Mouse (Mus musculus) thymus, adult 2 months (tissue): ENCODE data around the gene Rfwd3. TPM values are rescaled to one million over a fixed set of nuclear protein-coding genes. Genes with fewer than 3 reads are reported as not detected.

Experiments
- DNase-seq: peaks from one replicate; pipeline ENCODE4 v3.0.0; 2021
- H3K27ac ChIP-seq: fragments of 200-500 bp; 2 replicates; pipeline ENCODE4 v1.5.1; 2012; ENCODE audit warnings: low read length, control low read depth; ENCODE audit not compliant: control insufficient read depth, insufficient read depth
- H3K27me3 ChIP-seq: fragments of 200-500 bp; 2 replicates; pipeline ENCODE4 v1.6.1; 2012; ENCODE audit warnings: mild to moderate bottlenecking, low read length, moderate library complexity, mixed read lengths; ENCODE audit not compliant: control insufficient read depth, insufficient read depth
- H3K36me3 ChIP-seq: fragments of 200-500 bp; 2 replicates; pipeline ENCODE4 v1.6.1; 2012; ENCODE audit warnings: mild to moderate bottlenecking, low read length, moderate library complexity; ENCODE audit not compliant: control insufficient read depth, insufficient read depth
- H3K4me1 ChIP-seq: fragments of 200-500 bp; replicated peaks from 2 replicates; pipeline ENCODE4 v1.6.1; 2012; ENCODE audit warnings: low read length; ENCODE audit not compliant: control insufficient read depth, insufficient read depth
- H3K4me3 ChIP-seq: fragments of 200-500 bp; 2 replicates; pipeline ENCODE4 v1.5.1; 2012; ENCODE audit warnings: mild to moderate bottlenecking, low read length, control low read depth, moderate library complexity; ENCODE audit not compliant: control insufficient read depth, insufficient read depth
- CTCF ChIP-seq: fragments of 200-500 bp; IDR thresholded peaks from 2 replicates; pipeline ENCODE4 v1.5.1; 2012; ENCODE audit warnings: mild to moderate bottlenecking, control low read depth, low read length, moderate library complexity, borderline replicate concordance; ENCODE audit not compliant: control insufficient read depth, poor library complexity, insufficient read depth; ENCODE audit errors: extremely low read depth
- POLR2A ChIP-seq: fragments of 200-500 bp; IDR thresholded peaks from 2 replicates; pipeline ENCODE4 v1.6.1; 2012; ENCODE audit warnings: mild to moderate bottlenecking, low read length, control low read depth, moderate library complexity; ENCODE audit not compliant: control insufficient read depth, poor library complexity, insufficient read depth; ENCODE audit errors: extremely low read depth
- WGBS: fragments of 180-500 bp; shearing (Covaris S2); methylation state at CpG from one replicate; pipeline ENCODE4 v1.1.7; 2018; 5-methylcytosine and 5-hydroxymethylcytosine counted together
- polyA plus RNA-seq: library from polyadenylated mRNA; depleted of rRNA; stranded (reverse); fragments of >200 nt; gene quantifications from 2 replicates; pipeline ENCODE4 v1.2.3, GENCODE M21; 2012; rRNA removed

Gene Rfwd3
- polyA plus RNA-seq, 1 experiment, result 30.9 TPM

DNA sequence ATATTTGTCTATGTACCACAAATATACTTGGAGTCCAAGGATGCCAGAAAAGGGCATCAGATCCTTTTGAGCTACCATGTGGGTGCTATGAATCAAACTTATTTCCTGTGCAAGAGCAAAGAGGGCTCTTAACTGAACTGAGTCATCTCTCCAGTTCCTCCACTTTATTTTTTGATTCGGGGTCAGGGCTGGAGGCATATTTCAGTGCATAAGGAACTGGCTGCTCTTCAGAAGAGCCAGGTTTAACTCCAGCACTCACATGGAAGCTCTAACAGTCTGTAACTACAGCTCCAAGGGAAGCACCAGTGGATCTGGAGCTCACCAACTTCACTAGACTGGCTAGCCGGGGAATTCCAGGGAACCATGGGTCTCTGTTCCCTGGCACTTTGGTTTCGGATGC lies 62.7 kb downstream of the Rfwd3 start:
- Histone ChIP-seq H3K4me3 (no peak overlapping the region), H3K4me1 (0 out of 2 replicates have a peak, but pooled peaks cover 3% of the 10 kb centered on the region), H3K36me3 (no peaks in the 10 kb centered on the region), H3K27ac (no peak overlapping the region), H3K27me3 (no peaks in the 10 kb centered on the region)
- WGBS, result 74% methylated on average over 3 of the region's 3 CpGs
- DNase-seq, result no peak
- TF ChIP-seq POLR2A (no peak), CTCF (no peak)

DNA sequence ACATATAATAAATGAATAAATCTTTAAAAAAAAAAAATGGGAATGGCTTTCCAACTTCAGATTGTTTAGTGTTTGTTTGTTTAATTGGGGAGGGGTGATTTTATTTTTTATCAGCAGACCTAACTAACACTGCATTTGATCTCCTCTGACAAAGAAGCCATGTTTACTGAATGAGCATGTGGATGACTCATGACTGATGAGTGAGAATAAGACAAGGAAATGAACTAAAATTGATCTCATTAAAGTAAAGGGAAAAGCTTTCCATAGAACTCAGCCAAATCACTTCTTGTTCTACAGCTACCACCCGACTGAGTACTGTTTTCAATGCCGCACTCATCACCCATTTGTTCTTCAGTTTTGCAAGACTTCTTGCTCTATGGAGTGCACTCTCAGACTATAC lies 66.3 kb downstream of the Rfwd3 start:
- Histone ChIP-seq H3K27me3 (no peaks in the 10 kb centered on the region), H3K36me3 (no peaks in the 10 kb centered on the region), H3K27ac (no peak overlapping the region), H3K4me3 (no peak overlapping the region), H3K4me1 (0 out of 2 replicates have a peak, but pooled peaks cover 3% of the 10 kb centered on the region)
- no peak for DNase-seq
- TF ChIP-seq CTCF, result no peak
- TF ChIP-seq POLR2A, result no peak
- 92% methylated on average over 2 of the region's 2 CpGs for WGBS

DNA sequence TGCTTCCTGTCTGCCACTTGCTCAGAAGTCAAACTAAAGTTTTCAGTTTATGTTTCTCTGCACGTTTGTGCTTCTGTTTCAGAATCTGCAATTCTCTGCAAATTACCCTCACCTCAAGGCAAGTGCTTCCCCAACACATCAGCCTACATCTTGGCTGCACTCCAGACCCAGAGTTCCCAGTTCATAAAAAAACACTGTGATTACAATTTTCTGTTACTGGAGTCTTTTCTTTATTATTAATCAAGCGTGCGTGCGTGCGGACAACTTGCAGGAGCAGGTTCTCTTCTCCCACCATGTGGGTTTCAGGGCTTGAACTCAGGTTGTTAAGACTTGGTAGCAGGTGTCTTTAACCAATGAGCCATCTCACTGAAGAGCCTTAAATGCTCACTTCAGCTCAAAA lies 75.9 kb downstream of the Rfwd3 start:
- H3K36me3 ChIP-seq, result no peaks in the 10 kb centered on the region
- H3K4me1 ChIP-seq, result no peaks in the 10 kb centered on the region
- H3K27ac ChIP-seq, result no peak overlapping the region
- no peak for TF ChIP-seq POLR2A
- TF ChIP-seq CTCF, result no peak
- no peak for DNase-seq
- no peaks in the 10 kb centered on the region for H3K27me3 ChIP-seq
- H3K4me3 ChIP-seq, result no peak overlapping the region
- WGBS, result 74% methylated on average over 5 of the region's 5 CpGs

Other genes with a start within 250 kb of the Rfwd3 start
- 38.7 and 68.8 TPM in 2 replicates for gene Exosc6, start 243.9 kb downstream of the Rfwd3 start, polyA plus RNA-seq
- gene Clec18a, start 207.8 kb downstream of the Rfwd3 start, polyA plus RNA-seq, result 0.04 and 0.11 TPM in 2 replicates
- gene Pdpr, start 205.6 kb downstream of the Rfwd3 start, polyA plus RNA-seq, result 19.8 and 24.3 TPM in 2 replicates
- 44.9 and 45.3 TPM in 2 replicates for gene Glg1, start 41.0 kb downstream of the Rfwd3 start, polyA plus RNA-seq
- gene Mlkl, start 38.0 kb upstream of the Rfwd3 start, polyA plus RNA-seq, result 0.60 and 0.65 TPM in 2 replicates
- 0.73 and 0.87 TPM in 2 replicates for gene Fa2h, start 93.6 kb upstream of the Rfwd3 start, polyA plus RNA-seq
- 9.0 and 10.1 TPM in 2 replicates for gene Wdr59, start 221.9 kb upstream of the Rfwd3 start, polyA plus RNA-seq
- gene Znrf1, start 235.9 kb upstream of the Rfwd3 start, polyA plus RNA-seq, result 946 and 968 TPM in 2 replicates